Mouse (Mus musculus): ENCODE data around the gene Tbx4. TPM values are rescaled to one million over a fixed set of nuclear protein-coding genes. Genes with fewer than 3 reads are reported as not detected.

Tbx4 gene
- total RNA-seq, 2 experiments from 2014 or later, result 0.19 TPM; not detected in 1

GRCm38 (mm10) chr11:85891692-85892040 is 5.4 kb downstream of the Tbx4 start:
- intact Hi-C loops (cut with DNase I), result no loop called here
- no peak for DNase-seq (ENCODE audit: extremely low spot score in 1 of 2, low spot score in 2 of 2)
- no peak overlapping the region for H3K4me3 ChIP-seq
- no peak for TF ChIP-seq CTCF (IDR thresholded peaks at IDR 0.05)
- H3K27ac ChIP-seq, result no peak overlapping the region

- intact Hi-C loops (cut with DNase I), result no loop called here
- TF ChIP-seq CTCF (IDR thresholded peaks at IDR 0.05), result no peak
- DNase-seq (ENCODE audit: extremely low spot score in 1 of 2, low spot score in 2 of 2), result no peak
- H3K4me3 ChIP-seq, result no peak overlapping the region
- no peak overlapping the region for H3K27ac ChIP-seq
These were observed 6.5 kb downstream of the Tbx4 start for GRCm38 (mm10) chr11:85892771-85893170.

- Histone ChIP-seq H3K27ac (no peak overlapping the region), H3K4me3 (no peak overlapping the region)
- TF ChIP-seq CTCF (IDR thresholded peaks at IDR 0.05), result no peak
- intact Hi-C loops (cut with DNase I), result no loop called here
- no peak for DNase-seq (ENCODE audit: extremely low spot score in 1 of 2, low spot score in 2 of 2)
These were observed 7.3 kb downstream of the Tbx4 start for GRCm38 (mm10) chr11:85893400-85894135.

GRCm38 (mm10) chr11:85894136-85894530 is 7.9 kb downstream of the Tbx4 start:
- no peak for DNase-seq (ENCODE audit: extremely low spot score in 1 of 2, low spot score in 2 of 2)
- no peak for TF ChIP-seq CTCF (IDR thresholded peaks at IDR 0.05)
- intact Hi-C loops (cut with DNase I), result no loop called here
- no peak overlapping the region for H3K4me3 ChIP-seq
- no peak overlapping the region for H3K27ac ChIP-seq

- intact Hi-C loops (cut with DNase I), result no loop called here
- H3K27ac ChIP-seq, result no peak overlapping the region
- no peak for TF ChIP-seq CTCF (IDR thresholded peaks at IDR 0.05)
- DNase-seq (ENCODE audit: extremely low spot score in 1 of 2, low spot score in 2 of 2), result no peak
- H3K4me3 ChIP-seq, result no peak overlapping the region
These were observed 8.7 kb downstream of the Tbx4 start for GRCm38 (mm10) chr11:85894731-85895545.

- no peak for TF ChIP-seq CTCF (IDR thresholded peaks at IDR 0.05)
- DNase-seq (ENCODE audit: extremely low spot score in 1 of 2, low spot score in 2 of 2), result no peak
- H3K4me3 ChIP-seq, result no peak overlapping the region
These were observed 10.2 kb downstream of the Tbx4 start for GRCm38 (mm10) chr11:85896335-85896985.

GRCm38 (mm10) chr11:85900291-85900690 is 14.1 kb downstream of the Tbx4 start:
- Histone ChIP-seq H3K4me3 (no peak overlapping the region), H3K27ac (no peak overlapping the region)
- no peak for DNase-seq (ENCODE audit: extremely low spot score in 1 of 2, low spot score in 2 of 2)
- TF ChIP-seq CTCF (IDR thresholded peaks at IDR 0.05), result no peak
- intact Hi-C loops (cut with DNase I), result no loop called here

More at GRCm38 (mm10) chr11:85896335-85896985, 10.2 kb downstream of the Tbx4 start:
- intact Hi-C loops (cut with DNase I), result no loop called here
- H3K27ac ChIP-seq, result no peak overlapping the region

GRCm38 (mm10) chr11:85909514-85909913 is 23.3 kb downstream of the Tbx4 start:
- H3K4me3 ChIP-seq, result no peak overlapping the region
- no peak for DNase-seq (ENCODE audit: extremely low spot score in 1 of 2, low spot score in 2 of 2)
- intact Hi-C loops (cut with DNase I), result no loop called here
- H3K27ac ChIP-seq, result no peak overlapping the region
- no peak for TF ChIP-seq CTCF (IDR thresholded peaks at IDR 0.05)

- no peak for DNase-seq (ENCODE audit: extremely low spot score in 1 of 2, low spot score in 2 of 2)
- Histone ChIP-seq H3K4me3 (no peak overlapping the region), H3K27ac (no peak overlapping the region)
- intact Hi-C loops (cut with DNase I), result no loop called here
- TF ChIP-seq CTCF (IDR thresholded peaks at IDR 0.05), result no peak
These were observed 23.9 kb downstream of the Tbx4 start for GRCm38 (mm10) chr11:85910133-85910532.

GRCm38 (mm10) chr11:85913506-85913905 is 27.3 kb downstream of the Tbx4 start:
- H3K4me3 ChIP-seq, result no peak overlapping the region
- no peak for DNase-seq (ENCODE audit: extremely low spot score in 1 of 2, low spot score in 2 of 2)
- intact Hi-C loops (cut with DNase I), result no loop called here
- TF ChIP-seq CTCF (IDR thresholded peaks at IDR 0.05), result no peak
- no peak overlapping the region for H3K27ac ChIP-seq

GRCm38 (mm10) chr11:85917091-85917992 is 31.1 kb downstream of the Tbx4 start:
- H3K27ac ChIP-seq, result peak overlapping the region; percentile 36; the same call in 1 of the 2 replicates
- TF ChIP-seq CTCF (IDR thresholded peaks at IDR 0.05), result no peak
- intact Hi-C loops (cut with DNase I), result no loop called here
- no peak for DNase-seq (ENCODE audit: extremely low spot score in 1 of 2, low spot score in 2 of 2)
- H3K4me3 ChIP-seq, result no peak overlapping the region

Data from left cerebral cortex, adult 2 months (tissue).